Mouse (Mus musculus): ENCODE measurements at regions not wholly inside any gene's neighbourhood (a gene's known extent, or its start where the extent isn't known, plus 50 kb on each side); places are given as distances from the start of the nearest gene placed in this dataset.

GRCm38 (mm10) chr7:88928245-88928795 is 475.7 kb downstream of the Tmem135 start:
- no peaks in the 10 kb centered on the region for H3K9me3 ChIP-seq (replicated peaks; ENCODE audit: control insufficient read depth, low read length)
- 69% methylated on average over 6 of the region's 6 CpGs for WGBS (ENCODE audit: insufficient replicate concordance)
- ATAC-seq (replicated peaks; ENCODE audit: insufficient number of reproducible peaks, low FRiP score, low TSS enrichment) = no peak

More at GRCm38 (mm10) chr7:88928245-88928795, 475.7 kb downstream of the Tmem135 start:
- Histone ChIP-seq H3K27ac (ENCODE audit: low read depth, low read length) (no peak overlapping the region), H3K9ac (ENCODE audit: low read depth, low read length) (no peak overlapping the region), H3K4me1 (ENCODE audit: control insufficient read depth, insufficient read depth, low read length) (peaks cover 4% of the 10 kb centered on the region), H3K27me3 (ENCODE audit: control insufficient read depth, insufficient read depth, low read length) (no peaks in the 10 kb centered on the region), H3K36me3 (ENCODE audit: control insufficient read depth, insufficient read depth, low read length) (no peaks in the 10 kb centered on the region), H3K4me3 (ENCODE audit: low read depth, low read length) (no peak overlapping the region), H3K4me2 (no peak overlapping the region)

Measured in heart, embryonic 11.5 days (tissue).